Mouse (Mus musculus) erythroblast, embryonic 14.5 days (primary cell): Measurements from ENCODE around the gene Nav2.

Source experiments
- GATA1 ChIP-seq: IDR thresholded peaks from 2 replicates; pipeline ENCODE4 v1.6.1; 2012; ENCODE audit warnings: low read length, inconsistent platforms, mixed read lengths
- TAL1 ChIP-seq: IDR thresholded peaks from 3 replicates; pipeline ENCODE4 v1.6.1; 2012; ENCODE audit warnings: low read length, inconsistent platforms, mixed read lengths

DNA sequence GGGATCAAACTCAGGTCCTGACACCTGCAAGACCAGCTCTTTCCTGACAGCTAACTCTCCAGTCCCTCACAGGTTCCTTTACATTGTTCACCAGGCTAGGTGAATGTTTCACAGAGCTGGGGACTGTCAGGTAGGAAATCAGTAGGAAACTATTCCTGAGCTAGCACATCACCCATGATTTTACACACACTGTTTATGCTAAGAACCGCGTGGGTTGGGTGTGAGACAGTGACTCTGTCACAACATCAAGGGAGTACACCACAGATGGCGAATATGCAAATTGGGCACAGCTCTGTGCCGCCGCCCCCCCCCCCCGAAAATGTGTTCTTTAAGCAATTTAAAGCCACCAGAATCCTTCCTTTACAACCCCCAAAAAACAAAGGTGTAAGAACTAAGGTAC, 586.1 kb downstream of the Nav2 start:
- TF ChIP-seq GATA1 (no peak), TAL1 (no peak)
